Mouse (Mus musculus) gastrocnemius, postnatal 10 days (tissue): ENCODE measurements at regions not wholly inside any gene's neighbourhood (a gene's known extent, or its start where the extent isn't known, plus 50 kb on each side); places are given as distances from the start of the nearest gene placed in this dataset.
A peak's percentile ranks its signal among the peaks of the same experiment; 100 is the strongest.

Source experiments
- DNase-seq: peaks from one replicate; pipeline ENCODE4 v3.0.0; 2021; ENCODE audit warnings: mixed read lengths

DNA sequence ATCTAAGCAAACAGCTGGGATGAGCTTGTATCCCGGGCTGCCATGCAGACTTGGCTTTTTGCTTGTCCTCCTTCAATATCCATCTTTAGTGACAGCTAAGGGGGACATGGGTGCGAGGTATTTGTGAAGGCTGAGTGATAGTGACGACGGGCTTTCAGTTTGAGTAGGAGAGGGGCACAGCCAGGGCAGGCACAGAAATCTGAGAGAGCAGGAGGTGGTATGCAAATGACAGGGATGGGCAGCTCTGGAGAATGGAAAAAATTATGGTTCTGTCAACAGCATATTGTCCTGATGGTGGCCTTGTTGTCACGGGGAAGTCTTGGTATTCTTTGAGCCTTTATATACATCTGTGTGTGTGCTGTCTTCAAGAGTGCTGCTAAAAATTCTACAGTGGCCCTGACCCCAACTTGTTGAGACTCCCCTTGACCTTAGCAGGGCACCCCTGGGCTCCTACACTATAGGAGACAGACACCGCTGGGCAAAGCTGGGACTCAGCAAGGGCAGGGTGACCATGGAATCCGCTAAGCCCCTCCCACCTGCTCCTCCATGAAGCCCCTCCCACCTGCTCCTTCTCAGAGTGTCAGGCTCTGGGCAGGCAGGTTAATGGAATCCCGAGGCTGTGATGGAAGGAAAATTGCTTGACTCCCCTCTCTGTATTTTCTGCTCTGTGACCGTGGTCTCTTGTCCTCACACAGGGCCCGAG is 156.1 kb downstream of the Matn1 start:
- DNase-seq: no peak

- DNase-seq: no peak
Measured at GRCm38 (mm10) chr4:131100796-131101156, 156.6 kb downstream of the Matn1 start.

GRCm38 (mm10) chr4:131102163-131102562 is 158.0 kb downstream of the Matn1 start:
- DNase-seq: no peak

- no peak for DNase-seq
Measured at GRCm38 (mm10) chr4:131107127-131107857, 163.1 kb downstream of the Matn1 start.

- no peak for DNase-seq
Measured at GRCm38 (mm10) chr4:131112536-131112935, 168.4 kb downstream of the Matn1 start.

DNA sequence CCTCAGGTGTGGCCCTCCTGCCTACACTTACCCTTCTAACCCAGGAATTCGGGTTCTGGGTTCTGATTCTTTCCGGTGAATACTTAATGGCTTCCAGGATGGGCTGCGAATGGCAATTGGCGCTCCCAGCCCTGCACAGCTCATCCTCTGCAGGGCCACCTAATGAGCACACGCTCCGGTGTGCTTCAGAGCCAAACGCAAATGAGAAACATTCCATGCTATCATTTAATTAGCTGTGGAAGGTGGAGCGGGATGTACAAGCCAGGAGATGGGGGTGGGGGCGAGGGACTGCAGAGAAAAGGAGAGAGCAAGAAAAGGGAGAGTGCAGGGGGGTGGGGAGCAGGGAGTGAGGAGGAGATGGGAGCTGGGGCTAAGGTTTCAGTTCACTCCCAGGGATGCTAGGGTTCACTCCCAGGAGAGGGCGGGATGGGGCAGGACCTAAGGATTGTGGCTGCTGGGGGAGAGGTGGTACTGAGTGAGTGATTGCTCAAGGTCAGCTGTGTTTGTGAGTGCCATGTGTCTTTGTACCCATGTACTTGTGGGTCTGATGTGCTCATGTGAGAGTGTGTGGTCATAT is 169.6 kb downstream of the Matn1 start:
- DNase-seq: no peak

- peak; percentile 82 for DNase-seq
Measured at GRCm38 (mm10) chr4:131115247-131115646, 171.1 kb downstream of the Matn1 start.

DNA sequence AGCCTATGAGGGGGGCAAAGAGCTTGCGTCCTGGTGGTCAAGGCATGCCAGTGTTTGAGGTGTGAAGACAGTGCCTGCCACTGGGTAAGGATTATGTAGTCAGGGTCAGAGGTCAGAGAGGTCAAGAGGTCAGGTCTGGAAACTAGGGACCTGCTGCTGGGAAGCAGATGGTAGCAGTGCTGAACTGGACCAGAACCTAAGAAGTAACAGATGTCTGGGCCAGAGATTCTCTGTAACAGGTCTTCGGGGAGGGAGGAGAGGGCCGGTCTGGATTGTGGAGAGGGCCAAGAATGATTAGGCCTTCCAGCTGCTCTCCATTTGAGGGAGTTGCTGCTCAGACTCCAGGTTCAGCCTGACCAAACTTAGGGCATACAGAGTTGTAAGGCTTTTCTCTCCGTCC is 174.4 kb downstream of the Matn1 start:
- no peak for DNase-seq

DNA sequence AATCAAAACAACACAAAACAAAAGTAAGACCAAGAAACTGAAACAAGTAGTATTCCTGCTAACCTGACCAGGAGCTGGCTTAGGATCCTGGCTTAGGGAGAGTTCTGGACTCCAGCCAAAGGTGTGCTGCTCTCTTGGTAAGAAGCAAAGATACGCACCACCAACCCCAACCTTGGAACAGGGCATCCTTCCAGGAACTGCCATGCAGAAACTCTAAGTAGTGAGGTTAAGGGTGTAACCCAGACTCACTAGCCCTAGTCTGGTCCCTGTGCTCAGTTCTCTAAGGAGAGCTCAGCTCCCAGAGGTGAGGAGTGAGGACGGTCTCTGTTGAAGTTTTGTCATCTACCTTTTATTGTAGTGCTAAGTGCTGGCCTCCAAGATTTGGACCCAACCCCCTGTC is 175.4 kb downstream of the Matn1 start:
- no peak for DNase-seq

DNA sequence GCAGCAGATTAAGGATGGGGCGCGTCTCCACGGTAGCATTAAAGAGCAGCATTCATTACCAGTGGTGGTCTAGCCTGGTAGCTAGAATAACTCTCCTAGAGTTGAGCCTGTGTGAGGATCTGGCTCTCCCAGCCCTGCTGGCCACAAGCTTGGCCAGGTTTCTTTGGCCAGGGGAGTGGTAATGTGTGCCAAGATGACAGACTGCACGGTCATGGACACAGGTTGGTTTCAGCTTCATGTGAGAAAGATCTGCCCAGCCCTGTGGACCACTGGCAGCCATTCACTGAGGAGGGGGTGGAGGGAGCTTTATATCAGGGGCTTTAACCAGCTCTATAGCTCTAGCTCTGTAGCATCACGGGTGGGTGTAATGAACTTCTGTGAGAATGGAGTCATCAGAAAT is 176.5 kb downstream of the Matn1 start:
- no peak for DNase-seq

GRCm38 (mm10) chr4:131125975-131126374 is 181.8 kb downstream of the Matn1 start:
- no peak for DNase-seq

GRCm38 (mm10) chr4:131126901-131127300 is 182.7 kb downstream of the Matn1 start:
- DNase-seq: no peak

GRCm38 (mm10) chr4:131128646-131129045 is 184.5 kb downstream of the Matn1 start:
- DNase-seq: no peak

GRCm38 (mm10) chr4:131132201-131132600 is 188.0 kb downstream of the Matn1 start:
- DNase-seq: no peak

- DNase-seq: no peak
Measured at GRCm38 (mm10) chr4:131132781-131133180, 188.6 kb downstream of the Matn1 start.

GRCm38 (mm10) chr4:131135841-131136240 is 191.7 kb downstream of the Matn1 start:
- no peak for DNase-seq

GRCm38 (mm10) chr4:131138891-131139290 is 194.7 kb downstream of the Matn1 start:
- no peak for DNase-seq

DNA sequence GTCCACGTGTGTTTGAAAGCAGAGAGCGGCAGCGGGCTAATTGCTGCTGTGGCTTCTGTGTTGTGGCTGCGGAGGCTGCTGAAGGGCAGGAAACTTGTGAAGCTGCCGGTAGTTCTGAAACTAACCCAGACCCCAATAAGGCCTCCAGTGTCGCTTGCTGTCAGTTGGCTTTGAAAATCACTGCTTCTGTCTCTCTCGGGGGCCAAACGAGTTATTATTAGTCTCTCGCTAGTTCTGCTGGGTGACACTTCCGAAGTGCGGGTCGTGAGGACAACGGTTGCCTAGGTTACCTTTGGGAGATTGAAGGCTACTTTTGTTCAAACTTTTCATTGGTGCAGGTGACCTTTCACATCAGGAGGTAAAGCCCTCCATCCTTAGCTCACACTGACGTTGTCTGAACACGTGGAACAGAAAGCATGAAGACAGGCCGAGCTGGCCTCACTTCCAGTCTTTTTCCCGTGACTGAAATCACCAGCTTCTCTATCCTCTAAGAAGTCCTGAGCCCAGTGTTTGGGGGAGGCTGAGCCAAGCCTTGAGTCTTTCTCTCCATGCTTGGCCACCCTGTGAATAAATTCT is 197.8 kb downstream of the Matn1 start:
- no peak for DNase-seq

- no peak for DNase-seq
Measured at GRCm38 (mm10) chr4:131145507-131145906, 201.3 kb downstream of the Matn1 start.

GRCm38 (mm10) chr4:131148042-131148747 is 204.0 kb downstream of the Matn1 start:
- no peak for DNase-seq

- no peak for DNase-seq
Measured at GRCm38 (mm10) chr4:131149466-131149865, 205.3 kb downstream of the Matn1 start.

GRCm38 (mm10) chr4:131159712-131160111 is 215.5 kb downstream of the Matn1 start:
- DNase-seq: no peak

GRCm38 (mm10) chr4:131160135-131160534 is 215.9 kb downstream of the Matn1 start:
- DNase-seq: no peak
